Mouse (Mus musculus) kidney, postnatal 0 days (tissue): ENCODE data around the gene Rdh11. TPM values are rescaled to one million over a fixed set of nuclear protein-coding genes. Genes with fewer than 3 reads are reported as not detected.

Experiments
- ATAC-seq: fragments of 200-750 bp; cut with Nextera tagmentation; replicated peaks from 2 replicates; pipeline ENCODE4 v1.8.0; 2017; ENCODE audit warnings: low read depth, moderate number of reproducible peaks, moderate TSS enrichment, moderate library complexity; ENCODE audit not compliant: low FRiP score
- DNase-seq: peaks from one replicate; pipeline ENCODE4 v3.0.0-alpha.2; 2016; ENCODE audit warnings: low spot score
- H3K27ac ChIP-seq: fragments of 300-500 bp; sonication (generic); 2 replicates; pipeline ENCODE4 v1.5.1; 2014; ENCODE audit warnings: mild to moderate bottlenecking
- H3K27me3 ChIP-seq: fragments of 300-500 bp; sonication (generic); 2 replicates; pipeline ENCODE4 v1.6.1; 2014; ENCODE audit warnings: low read length, mixed read lengths; ENCODE audit not compliant: insufficient read depth
- H3K36me3 ChIP-seq: fragments of 300-500 bp; sonication (generic); 2 replicates; pipeline ENCODE4 v1.6.1; 2014; ENCODE audit warnings: low read length, mixed read lengths; ENCODE audit not compliant: insufficient read depth
- H3K4me1 ChIP-seq: fragments of 300-500 bp; sonication (generic); replicated peaks from 2 replicates; pipeline ENCODE4 v1.6.1; 2014; ENCODE audit warnings: antibody characterized with exemption, low read length, mixed read lengths; ENCODE audit not compliant: insufficient read depth
- H3K4me2 ChIP-seq: fragments of 300-500 bp; sonication (generic); 2 replicates; pipeline ENCODE4 v1.6.1; 2014; ENCODE audit warnings: mild to moderate bottlenecking, low read length, moderate library complexity, mixed read lengths
- H3K4me3 ChIP-seq: fragments of 300-500 bp; sonication (generic); replicated peaks from 2 replicates; pipeline ENCODE4 v1.5.1; 2014; ENCODE audit warnings: low read depth, low read length
- H3K9ac ChIP-seq: fragments of 300-500 bp; sonication (generic); 2 replicates; pipeline ENCODE4 v1.6.1; 2014; ENCODE audit warnings: low read depth, low read length
- H3K9me3 ChIP-seq: fragments of 300-500 bp; sonication (generic); replicated peaks from 2 replicates; pipeline ENCODE4 v1.6.1; 2016; ENCODE audit warnings: low read length, inconsistent platforms, mixed read lengths
- CTCF ChIP-seq: IDR thresholded peaks from 2 replicates; pipeline ENCODE4 v1.5.1; 2016; ENCODE audit warnings: antibody characterized with exemption, low read depth, mild to moderate bottlenecking, moderate library complexity
- WGBS: fragments of 180-500 bp; shearing (Covaris S2); extraction: QIAGEN DNeasy Blood & Tissue Kit; methylation state at CpG from one replicate; pipeline ENCODE4 v1.1.7; 2014; 5-methylcytosine and 5-hydroxymethylcytosine counted together
- polyA plus RNA-seq: library from polyadenylated mRNA; unstranded; fragments of >200 nt; fragmentation: Nextera tagmentation; extraction: Ambion mirVana; gene quantifications from 2 replicates; pipeline ENCODE4 v1.2.1, GENCODE M21; 2015

The Rdh11 gene
- 21.4 and 22.7 TPM in 2 replicates for polyA plus RNA-seq

GRCm38 (mm10) chr12:79192193-79192592, at the start of gene Rdh11:
Gene Rdh11, minus strand, starts transcription at chr12:79192293.
- H3K27me3 ChIP-seq = no peaks in the 10 kb centered on the region
- no peak within 1 kb of the TSS for H3K27ac ChIP-seq
- H3K36me3 ChIP-seq = peaks cover 9% of the 10 kb centered on the region; the same call in 1 of the 2 replicates
- no peaks in the 10 kb centered on the region for H3K9me3 ChIP-seq
- peak within 1 kb of the TSS; percentile 80 for H3K4me2 ChIP-seq
- peaks cover 8% of the 10 kb centered on the region for H3K4me1 ChIP-seq
- no peak for TF ChIP-seq CTCF
- 58% methylated on average over 6 of the region's 6 CpGs for WGBS
- DNase-seq = no peak
- H3K9ac ChIP-seq = peak within 1 kb of the TSS; percentile 44
- ATAC-seq = no peak
- H3K4me3 ChIP-seq = peak within 1 kb of the TSS; percentile 43

GRCm38 (mm10) chr12:79235485-79236080, 43.5 kb upstream of the Rdh11 start:
- no peak overlapping the region for H3K27ac ChIP-seq
- WGBS = 92% methylated on average over 11 of the region's 11 CpGs
- H3K4me3 ChIP-seq = no peak overlapping the region
- H3K27me3 ChIP-seq = no peaks in the 10 kb centered on the region
- peaks cover 43% of the 10 kb centered on the region for H3K36me3 ChIP-seq
- H3K4me2 ChIP-seq = no peak overlapping the region
- no peaks in the 10 kb centered on the region for H3K4me1 ChIP-seq
- DNase-seq (no peak), ATAC-seq (no peak)
- no peak for TF ChIP-seq CTCF
- H3K9ac ChIP-seq = no peak overlapping the region
- H3K9me3 ChIP-seq = no peaks in the 10 kb centered on the region

- Histone ChIP-seq H3K9ac (no peak overlapping the region), H3K27me3 (no peaks in the 10 kb centered on the region), H3K4me1 (no peaks in the 10 kb centered on the region), H3K4me2 (no peak overlapping the region), H3K9me3 (no peaks in the 10 kb centered on the region), H3K27ac (no peak overlapping the region), H3K4me3 (no peak overlapping the region), H3K36me3 (no peaks in the 10 kb centered on the region)
- ATAC-seq = 0 out of 2 replicates have a peak, but pooled peaks have one; percentile 21
- WGBS = 14% methylated on average over 5 of the region's 5 CpGs
- TF ChIP-seq CTCF = no peak
- DNase-seq = peak; percentile 41
These were observed 25.4 kb upstream of the Rdh11 start for GRCm38 (mm10) chr12:79217511-79217910.

- no peak overlapping the region for H3K4me2 ChIP-seq
- no peaks in the 10 kb centered on the region for H3K27me3 ChIP-seq
- no peak overlapping the region for H3K4me3 ChIP-seq
- DNase-seq (no peak), ATAC-seq (no peak)
- no peaks in the 10 kb centered on the region for H3K4me1 ChIP-seq
- no peak overlapping the region for H3K9ac ChIP-seq
- WGBS = 76% methylated on average over 8 of the region's 8 CpGs
- H3K9me3 ChIP-seq = no peaks in the 10 kb centered on the region
- H3K36me3 ChIP-seq = no peaks in the 10 kb centered on the region
- TF ChIP-seq CTCF = no peak
- no peak overlapping the region for H3K27ac ChIP-seq
These were observed 19.4 kb upstream of the Rdh11 start for GRCm38 (mm10) chr12:79211447-79211846.

- H3K9ac ChIP-seq = peak within 1 kb of the TSS; percentile 46; the same call in 1 of the 2 replicates
- WGBS = 2% methylated on average over 13 of the region's 13 CpGs
These were observed 16.8 kb upstream of the Rdh11 start, which contains the start of gene Rdh12 for GRCm38 (mm10) chr12:79208703-79209464. Gene Rdh12, plus strand, starts transcription at chr12:79208914.

GRCm38 (mm10) chr12:79201882-79202281, 9.8 kb upstream of the Rdh11 start:
- ATAC-seq = no peak

More at GRCm38 (mm10) chr12:79208703-79209464, 16.8 kb upstream of the Rdh11 start, which contains the start of gene Rdh12:
- no peaks in the 10 kb centered on the region for H3K27me3 ChIP-seq
- no peak within 1 kb of the TSS for H3K27ac ChIP-seq
- H3K4me2 ChIP-seq = peak within 1 kb of the TSS; percentile 57
- H3K4me3 ChIP-seq = peak within 1 kb of the TSS; percentile 34
- no peaks in the 10 kb centered on the region for H3K9me3 ChIP-seq
- peak; percentile 65 for DNase-seq
- 0 out of 2 replicates have a peak, but pooled peaks have one; percentile 59 for ATAC-seq
- no peak for TF ChIP-seq CTCF
- no peaks in the 10 kb centered on the region for H3K4me1 ChIP-seq
- no peaks in the 10 kb centered on the region for H3K36me3 ChIP-seq

More at GRCm38 (mm10) chr12:79201882-79202281, 9.8 kb upstream of the Rdh11 start:
- no peak overlapping the region for H3K4me3 ChIP-seq
- no peak overlapping the region for H3K27ac ChIP-seq
- H3K27me3 ChIP-seq = no peaks in the 10 kb centered on the region
- DNase-seq = no peak
- no peaks in the 10 kb centered on the region for H3K36me3 ChIP-seq
- no peak for TF ChIP-seq CTCF
- no peaks in the 10 kb centered on the region for H3K9me3 ChIP-seq
- H3K4me2 ChIP-seq = no peak overlapping the region
- H3K4me1 ChIP-seq = no peaks in the 10 kb centered on the region
- WGBS = 77% methylated on average over 3 of the region's 3 CpGs
- H3K9ac ChIP-seq = no peak overlapping the region
